Mouse (Mus musculus) megakaryocyte, adult 5-6 weeks (primary cell): ENCODE data around the gene D430042O09Rik. TPM values are rescaled to one million over a fixed set of nuclear protein-coding genes. Genes with fewer than 3 reads are reported as not detected.

Source experiments
- ATAC-seq: 2 replicates; pipeline ENCODE4 v1.8.0; 2016; ENCODE audit warnings: mild to moderate bottlenecking, inconsistent platforms; ENCODE audit not compliant: poor library complexity, severe bottlenecking
- total RNA-seq, 2 experiments: library from RNA; stranded (forward) in 1 of 2; stranded (reverse) in 1 of 2; fragments of 153-499, 151-499 nt in 1 of 2; fragments of 221-1000, 200-1000 nt in 1 of 2; gene quantifications; 2 replicates each; pipeline versions ENCODE4 v1.2.3 to v1.2.4; 2015 to 2017

The D430042O09Rik gene
- total RNA-seq, 2 experiments from 2014 or later = 7.9 to 8.0 TPM

DNA sequence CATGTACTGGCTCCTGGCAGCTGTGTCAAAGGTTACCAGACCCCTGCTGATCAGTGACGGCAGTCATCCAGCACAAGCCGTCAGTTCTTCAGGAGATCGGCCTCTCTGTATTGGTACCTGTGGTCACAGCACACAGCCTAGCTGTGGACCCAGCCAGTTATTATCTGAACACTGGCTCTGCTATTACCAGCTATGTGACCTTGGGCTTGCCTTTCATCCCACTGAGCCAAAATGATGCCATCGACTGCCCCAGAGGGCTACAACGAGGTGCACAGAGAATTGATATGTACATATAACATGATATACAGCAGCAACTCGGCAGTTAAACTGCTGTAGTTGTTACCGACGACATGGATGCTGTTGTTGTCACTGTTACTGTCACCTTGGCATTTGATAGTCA is 82.4 kb downstream of the D430042O09Rik start:
- no peak for ATAC-seq

DNA sequence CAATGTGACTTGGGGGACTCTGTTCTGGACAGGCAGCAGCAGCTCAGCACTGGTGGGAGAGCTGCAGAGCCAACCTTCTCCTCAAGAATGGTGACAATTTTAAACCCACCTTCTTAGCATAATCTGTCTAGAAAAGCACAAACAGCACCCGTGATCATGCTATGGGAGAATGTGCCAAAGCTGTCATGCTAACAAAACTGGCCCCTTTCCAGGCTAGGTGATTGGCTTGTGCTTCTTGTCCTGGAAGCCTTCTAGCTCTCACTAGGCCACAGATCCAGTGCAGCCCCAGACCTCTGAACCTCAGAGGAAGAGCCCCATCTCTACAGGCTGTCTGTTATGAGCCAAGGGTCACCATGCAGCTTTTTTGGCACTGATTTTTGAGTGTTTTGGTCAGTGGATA is 98.9 kb downstream of the D430042O09Rik start:
- ATAC-seq = no peak

DNA sequence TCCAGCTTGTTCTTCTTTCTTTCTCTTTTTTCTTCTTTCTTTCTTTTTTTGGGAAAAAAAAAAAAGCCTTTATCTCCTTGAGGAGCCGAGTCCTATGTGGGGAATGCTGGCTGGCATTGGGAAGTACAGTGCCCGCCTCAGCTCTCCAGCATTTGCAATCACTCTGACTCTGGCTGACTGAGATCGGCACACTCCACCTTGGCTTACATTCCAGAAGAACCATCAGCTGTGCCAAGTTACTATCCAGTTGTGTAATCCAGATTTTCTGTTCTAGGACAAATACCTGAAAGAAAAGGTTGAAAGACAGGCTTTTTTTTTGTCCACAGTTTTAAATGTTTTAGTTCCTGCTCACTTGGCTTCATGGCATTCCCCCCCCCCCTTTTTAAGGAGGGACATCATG is 100.5 kb downstream of the D430042O09Rik start:
- ATAC-seq = no peak

DNA sequence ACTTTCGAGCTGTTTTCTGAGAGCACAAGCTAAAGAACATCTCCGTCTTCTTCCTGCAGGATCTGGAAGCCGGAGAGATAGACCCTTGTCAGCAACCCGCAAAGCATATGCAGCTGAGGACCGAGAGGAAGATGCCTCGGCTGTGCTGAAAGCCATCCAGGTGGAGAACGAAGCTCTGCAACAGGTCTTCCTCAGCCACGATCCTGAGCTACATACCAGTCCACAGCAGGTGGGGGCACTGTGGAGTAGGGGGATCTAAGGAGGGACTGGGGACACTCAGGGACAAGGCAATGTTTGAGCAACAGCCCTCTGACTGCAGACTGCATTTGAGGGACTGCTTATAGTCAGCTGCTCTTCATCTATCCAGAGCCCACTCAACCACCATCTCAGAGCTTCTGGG is 105.0 kb downstream of the D430042O09Rik start:
- no peak for ATAC-seq

DNA sequence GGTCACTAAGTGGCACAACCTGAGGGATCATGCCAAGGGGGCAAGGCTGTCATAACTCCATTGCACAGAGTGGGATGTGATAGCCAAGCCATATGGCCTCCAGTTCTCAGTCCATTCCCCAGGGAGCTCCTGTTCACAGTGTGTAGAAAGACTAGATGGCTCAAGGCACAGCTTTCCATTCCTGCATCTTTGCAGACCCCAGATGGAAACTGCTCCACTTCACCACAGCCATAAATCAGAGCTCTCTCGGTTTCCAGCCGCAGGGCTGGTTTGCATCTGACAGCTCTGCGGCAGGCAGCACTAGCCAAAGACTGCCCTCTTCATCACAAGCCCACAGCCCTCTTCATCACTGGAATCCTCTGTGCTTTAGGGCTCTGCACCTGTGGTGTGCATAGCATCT is 108.0 kb downstream of the D430042O09Rik start:
- ATAC-seq = no peak

DNA sequence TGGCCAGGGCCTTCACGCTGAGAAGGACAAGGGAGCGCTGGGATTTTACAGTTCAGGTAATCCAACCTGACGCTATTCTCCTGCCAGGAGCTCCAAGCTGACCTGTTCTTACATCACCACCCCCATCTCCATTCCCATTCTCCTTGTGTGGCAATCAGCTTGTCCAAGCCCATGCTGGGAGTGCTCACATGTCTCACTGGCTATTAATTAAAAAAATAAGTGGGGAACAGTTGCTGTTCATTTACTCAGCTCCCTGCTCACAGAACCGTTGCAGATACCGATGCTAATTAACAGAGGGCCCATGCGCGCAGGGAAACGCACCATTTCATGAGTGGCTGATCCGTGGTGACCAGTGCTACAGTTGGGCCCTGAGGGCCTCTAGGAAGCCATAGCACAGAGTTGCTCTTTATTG is 110.6 kb downstream of the D430042O09Rik start:
- no peak for ATAC-seq

DNA sequence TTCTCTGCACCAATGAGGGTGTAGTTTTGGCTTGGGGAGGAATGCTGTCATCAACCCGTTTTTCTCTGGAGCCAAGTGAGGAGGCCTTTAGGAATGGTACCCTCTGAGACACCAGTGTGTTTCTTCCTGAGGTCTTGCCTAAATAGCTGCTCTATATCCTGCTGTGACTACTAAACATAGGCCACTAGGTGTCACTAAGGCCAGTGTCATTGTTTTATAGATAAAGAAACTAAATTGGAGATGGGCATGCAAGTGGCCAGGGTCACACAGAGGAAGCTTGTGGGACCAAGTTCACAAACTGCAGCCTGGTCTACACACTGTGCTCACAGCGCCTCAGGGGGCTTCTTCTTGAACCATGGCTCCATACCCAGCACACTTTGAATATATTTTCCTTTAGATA is 112.5 kb downstream of the D430042O09Rik start:
- ATAC-seq = no peak

DNA sequence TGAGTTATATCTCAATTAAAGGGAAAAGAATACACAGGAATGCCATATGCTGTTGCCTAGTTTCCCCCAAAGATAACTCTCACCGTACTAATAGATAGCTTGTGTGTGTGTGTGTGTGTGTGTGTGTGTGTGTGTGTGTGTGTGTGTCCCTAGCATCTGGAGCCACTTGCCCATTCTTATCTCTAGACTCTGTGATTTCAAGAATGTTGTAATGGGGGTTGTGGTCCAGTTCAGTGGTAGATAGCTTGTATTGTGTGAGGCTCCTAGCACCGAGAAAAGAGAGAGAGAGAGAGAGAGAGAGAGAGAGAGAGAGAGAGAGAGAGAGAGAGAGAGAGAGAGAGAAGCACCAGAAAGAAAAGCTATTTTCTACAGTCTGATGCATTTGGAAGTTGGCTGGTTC is 118.7 kb downstream of the D430042O09Rik start:
- no peak for ATAC-seq

DNA sequence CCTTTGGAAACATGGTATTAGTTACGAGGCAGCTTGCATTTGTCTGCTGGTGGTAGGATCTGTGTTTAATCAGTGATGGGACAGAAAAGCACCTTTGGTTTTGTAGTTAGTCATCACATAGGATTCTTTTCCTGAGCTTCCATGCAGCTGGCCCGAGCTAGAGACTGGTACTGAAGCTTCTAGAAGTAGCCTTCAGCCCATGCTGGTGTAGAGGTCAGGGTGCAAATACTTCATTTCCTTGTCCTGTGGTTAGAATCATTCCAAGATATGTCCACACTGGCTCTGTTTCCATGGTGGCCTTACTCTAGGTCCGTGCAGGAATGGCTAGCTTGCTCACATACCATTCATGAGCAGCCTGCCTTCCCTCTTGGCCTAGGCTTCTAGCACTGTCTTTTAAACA is 119.2 kb downstream of the D430042O09Rik start:
- no peak for ATAC-seq

DNA sequence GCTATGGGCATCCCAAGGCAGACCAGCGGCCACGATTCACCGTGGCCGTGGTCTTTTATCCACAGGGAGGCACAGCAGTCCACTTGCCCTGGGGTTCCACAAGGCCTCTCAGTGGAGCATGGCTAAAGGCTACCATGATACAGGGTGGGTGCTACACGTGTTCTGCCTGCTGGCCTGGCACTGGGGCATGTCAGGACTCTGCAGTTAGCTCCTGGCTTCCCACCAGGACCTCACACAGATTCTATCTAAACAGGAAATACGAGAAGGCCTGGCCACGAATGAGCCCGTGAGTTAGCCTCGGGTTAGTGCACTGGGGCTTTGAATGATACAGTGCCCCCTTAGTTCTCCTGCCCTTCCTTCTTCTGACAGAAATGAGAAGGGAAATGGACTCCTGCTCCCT is 119.7 kb downstream of the D430042O09Rik start:
- no peak for ATAC-seq

DNA sequence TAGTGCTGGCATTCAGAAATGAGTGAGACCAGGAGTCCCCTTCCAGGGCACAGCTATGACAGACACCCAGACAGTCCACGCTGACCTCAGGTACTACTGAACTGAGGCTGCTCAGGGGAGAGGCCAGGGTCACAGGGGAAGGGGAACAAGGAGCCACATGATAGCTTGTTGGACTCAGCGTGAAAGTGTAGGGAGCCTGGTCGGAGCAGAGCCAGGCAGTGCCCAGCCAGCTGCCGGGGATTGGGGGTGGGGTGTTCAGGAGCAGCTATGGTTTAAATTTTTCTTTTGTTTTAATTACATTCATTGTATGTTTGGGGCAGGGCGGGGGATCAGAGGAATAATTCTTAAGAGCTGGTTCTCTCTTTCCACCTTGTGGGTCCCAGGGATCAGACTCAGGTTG is 120.9 kb downstream of the D430042O09Rik start:
- ATAC-seq = no peak

DNA sequence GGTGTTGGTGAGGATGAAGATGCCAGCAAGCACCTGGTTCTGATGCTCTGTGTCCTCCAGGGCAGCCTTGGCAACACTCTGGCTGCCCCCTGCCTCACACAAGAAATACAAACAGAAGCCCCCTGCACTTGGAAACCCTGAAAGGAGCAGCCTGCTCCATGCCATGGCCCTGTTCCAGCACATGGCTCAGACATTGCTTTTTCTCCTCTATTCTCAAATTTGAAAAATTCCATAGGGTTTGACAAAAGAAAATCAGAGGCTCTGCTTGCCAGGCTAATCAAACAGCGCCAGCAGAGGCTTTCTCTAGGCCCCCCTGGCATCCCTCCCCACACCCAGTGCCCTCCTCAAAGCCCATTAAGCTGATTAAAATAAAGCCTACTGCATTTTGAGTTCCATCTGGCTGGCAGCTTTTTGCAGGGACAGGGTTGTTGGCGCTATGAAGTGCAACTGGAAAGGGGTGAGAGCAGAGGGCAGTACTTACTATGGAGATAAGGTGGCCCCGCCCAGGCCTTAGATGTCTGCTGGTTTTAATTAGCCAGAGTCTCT is 121.5 kb downstream of the D430042O09Rik start:
- ATAC-seq = no peak

DNA sequence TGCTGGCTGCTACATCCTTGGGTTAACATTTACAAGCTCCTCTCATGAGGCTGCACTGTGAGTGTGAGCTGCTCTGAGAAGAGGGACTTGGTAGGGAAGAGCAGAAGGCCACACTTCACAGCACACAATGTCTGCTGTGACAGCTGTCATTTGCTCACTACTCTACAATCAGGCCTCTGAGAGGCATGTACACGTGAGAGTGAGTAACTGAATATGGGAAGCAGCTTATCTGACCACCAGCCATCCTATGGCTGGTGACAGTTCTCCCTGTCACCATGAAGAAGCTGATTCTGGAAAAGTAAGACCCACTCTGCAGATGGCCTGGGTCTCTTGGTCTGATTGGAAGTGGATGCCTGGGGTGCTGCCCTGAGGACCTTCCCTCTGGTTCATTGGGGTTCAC is 125.1 kb downstream of the D430042O09Rik start:
- ATAC-seq = no peak

DNA sequence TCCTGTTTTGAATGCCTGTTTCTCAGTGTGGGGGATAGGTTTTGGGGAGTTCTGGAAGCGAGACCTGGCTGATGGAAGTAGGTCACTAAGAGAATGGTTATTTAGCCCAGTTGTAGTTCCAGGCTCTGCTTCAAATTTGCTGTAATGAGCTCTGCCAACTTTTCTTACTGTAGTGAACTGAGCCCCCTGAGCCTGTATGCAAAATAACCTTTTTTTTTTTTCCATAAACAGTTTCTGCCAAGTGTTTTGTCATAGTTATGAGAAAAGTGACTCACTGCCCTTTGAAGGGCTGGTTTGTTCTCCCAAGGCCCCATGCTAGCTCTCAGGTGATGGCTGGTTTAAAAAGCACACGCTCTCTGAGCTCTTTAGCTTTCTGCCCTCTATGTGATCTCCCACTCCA is 125.8 kb downstream of the D430042O09Rik start:
- ATAC-seq = no peak

DNA sequence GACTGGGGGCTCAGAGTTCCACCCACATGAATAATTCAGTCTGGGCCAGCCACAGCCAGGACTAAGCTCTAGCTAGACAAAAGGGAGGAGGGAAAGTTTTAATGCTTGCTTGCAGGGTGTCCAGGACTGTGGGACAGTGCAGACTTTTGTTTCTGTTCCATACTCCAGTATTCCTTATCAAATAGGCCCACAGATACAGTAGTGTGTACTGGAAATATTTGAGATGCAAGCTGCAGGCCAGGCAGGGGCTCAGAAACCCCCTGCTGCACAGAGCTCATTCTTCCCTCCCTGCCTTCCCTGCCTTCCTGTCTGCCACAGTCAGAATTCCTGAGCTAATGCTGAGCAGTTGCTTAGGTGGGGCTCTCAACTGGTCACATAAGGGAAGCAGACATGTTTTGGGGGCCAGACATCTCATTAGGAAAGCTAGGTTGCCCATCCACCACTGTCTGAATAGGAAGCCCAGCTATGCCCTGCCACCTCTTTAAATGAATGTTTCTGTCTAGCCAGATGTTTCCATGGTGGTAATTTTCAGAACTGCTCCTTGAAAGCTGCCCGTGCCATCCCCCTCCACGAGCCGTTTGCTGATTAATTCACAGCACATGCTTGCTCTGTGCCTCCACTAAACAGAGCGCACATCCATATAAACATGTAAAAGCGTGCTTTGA is 130.5 kb downstream of the D430042O09Rik start:
- ATAC-seq = no peak

DNA sequence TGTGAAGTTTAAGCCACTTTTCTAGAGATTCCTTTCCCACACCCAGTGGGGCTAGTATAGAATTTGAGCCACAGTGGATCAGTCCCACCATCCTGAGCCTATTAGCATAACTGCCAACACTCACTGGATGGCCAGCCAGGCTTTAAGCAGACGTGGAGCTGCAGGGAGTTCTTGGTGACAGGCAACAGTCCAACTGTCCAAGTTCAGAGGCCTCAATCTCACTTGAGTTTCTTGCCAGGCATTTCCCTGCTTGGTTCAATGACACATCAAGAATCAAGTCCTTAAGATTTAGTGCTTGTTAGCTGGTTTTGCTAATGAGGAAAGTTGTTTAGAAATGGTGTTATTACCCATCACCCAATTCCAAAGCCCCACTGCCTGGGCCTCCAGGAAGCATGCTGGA is 137.9 kb downstream of the D430042O09Rik start:
- ATAC-seq = no peak

DNA sequence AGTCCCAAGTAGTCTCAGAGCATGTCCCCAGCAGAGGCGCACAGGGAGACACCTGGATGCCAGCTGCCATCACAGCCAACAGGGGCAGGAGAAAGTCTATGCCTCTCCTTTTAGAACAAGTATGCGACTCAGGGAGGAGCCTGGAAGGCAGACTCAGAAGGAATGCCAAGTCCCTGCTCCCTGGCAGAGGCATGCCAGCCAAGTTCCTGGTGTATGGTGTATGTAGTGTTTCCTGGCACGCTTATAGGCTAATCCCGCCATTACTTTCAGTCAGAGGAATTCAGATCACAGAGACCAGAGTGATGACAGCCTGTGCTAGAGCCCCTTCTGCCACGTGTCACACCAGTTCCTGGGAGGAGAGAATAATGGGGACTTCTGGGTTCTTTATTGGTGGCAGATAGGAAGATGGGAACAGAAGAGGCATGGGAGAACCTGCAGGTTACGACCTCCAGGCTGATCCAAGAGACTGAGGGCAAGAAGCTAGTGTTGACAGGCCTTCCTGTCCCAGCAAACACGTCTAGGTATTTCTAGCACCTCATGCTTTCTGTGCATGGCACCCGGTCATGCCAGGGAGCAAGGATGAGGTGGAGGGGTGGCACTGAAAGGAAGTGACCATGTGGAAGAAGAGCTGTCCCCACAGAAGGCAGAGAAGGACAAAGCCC is 139.3 kb downstream of the D430042O09Rik start:
- no peak for ATAC-seq

DNA sequence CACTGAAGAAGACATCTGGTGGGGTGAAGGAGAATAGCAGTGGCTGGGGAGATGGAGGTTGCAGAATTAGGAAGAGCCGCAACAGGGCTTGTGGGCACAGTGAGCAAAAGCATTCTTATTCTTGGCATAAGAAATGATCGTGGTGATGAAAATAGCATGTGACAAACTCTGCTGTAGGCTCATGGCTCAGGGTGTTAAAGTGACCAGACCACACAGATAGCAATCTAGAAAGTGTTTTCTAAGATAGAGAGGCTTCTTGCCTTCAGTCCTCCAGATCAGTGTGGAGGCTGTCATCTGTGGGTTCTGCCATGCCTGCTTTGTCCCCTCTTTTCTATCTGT is 139.8 kb downstream of the D430042O09Rik start:
- no peak for ATAC-seq

DNA sequence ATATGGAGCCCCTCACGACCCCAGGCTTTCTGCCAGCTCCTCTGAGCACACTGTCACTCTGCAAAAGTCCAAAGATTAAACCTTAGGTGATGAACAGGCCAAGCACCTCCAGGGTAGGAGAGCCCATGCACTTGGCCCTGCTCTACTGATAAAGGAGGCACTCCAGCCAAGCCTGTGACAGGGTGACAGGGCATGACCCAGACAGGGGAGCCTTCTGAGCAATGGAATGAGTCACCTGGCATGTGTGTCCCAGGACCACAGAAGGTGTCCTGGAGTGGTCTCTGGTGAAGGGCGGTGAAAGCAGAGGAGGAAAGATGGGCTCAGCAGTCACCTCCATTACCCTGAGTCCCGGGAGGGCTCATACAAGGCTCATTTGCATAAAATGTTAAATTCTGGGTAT is 151.9 kb downstream of the D430042O09Rik start:
- ATAC-seq = no peak

DNA sequence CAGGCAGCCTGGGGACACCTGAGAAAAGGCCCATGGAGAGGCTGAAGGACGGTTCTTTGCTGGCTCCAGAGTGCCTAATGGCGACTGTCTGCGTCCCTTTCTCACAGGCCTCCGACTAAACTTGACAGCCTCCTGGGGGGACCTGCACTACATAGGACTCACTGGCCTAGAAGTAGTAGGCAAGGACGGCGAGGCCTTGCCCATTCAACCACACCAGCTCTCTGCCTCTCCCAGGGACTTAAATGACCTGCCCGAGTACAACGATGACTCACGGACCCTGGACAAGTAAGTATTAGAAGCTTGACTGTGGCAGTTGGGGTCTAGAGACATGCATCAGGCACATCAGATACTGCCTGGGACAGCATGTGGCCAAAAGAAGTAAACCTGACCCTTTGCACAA is 152.7 kb downstream of the D430042O09Rik start:
- no peak for ATAC-seq

DNA sequence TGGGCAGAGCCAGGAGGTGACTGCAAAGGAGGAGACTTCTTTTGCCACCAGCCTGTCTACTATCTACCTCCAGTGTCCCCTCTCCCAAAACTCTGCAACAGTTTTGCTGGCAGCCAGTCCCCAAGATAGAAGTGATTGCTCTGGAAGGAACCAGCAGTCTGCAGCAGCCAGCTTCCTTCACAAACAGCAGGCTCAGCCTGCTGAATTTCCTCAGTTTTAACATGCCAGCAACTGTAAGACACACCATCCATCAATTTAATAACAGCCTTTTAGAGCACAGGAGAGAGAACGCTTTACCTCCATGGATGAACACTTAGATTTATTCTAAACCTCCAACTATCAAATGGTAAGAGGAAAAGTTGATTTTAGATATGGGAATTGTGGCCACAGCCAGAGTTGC is 156.3 kb downstream of the D430042O09Rik start:
- ATAC-seq = no peak

DNA sequence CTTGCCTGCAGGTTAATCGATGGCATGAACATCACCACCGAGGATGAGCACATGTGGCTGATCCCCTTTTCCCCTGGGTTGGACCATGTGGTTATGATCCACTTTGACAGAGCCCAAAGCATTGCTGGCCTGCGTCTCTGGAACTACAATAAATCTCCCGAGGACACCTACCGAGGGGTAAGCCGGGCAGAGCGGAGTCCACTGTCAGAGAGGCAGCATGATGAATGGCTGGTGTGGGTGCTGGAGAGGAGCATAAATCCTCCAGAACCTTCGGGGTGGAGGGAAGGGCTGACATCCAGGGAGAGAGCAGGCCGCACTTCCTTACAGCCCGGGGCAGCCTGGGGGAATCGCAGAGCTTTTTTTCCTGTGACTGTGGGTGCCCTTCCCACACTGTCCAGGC is 157.5 kb downstream of the D430042O09Rik start:
- no peak for ATAC-seq

DNA sequence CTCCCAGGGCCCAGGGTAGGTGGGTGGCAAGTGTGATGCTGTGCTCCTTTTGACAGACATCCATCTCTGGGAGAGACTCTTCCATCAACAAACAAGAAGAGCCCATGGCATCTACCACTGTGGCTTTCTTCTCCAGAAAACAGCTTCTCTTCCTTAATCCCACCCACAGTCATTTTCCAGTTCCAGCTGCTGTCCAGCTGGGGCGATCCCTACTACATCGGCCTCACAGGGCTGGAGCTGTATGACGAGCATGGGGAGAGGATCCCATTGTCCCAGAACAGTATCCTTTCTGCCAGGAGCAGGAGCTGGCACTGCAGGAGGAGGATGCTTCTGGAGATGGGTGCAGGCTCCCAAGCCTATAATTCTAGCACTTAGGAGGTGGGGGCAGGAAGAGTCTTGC is 160.9 kb downstream of the D430042O09Rik start:
- no peak for ATAC-seq
